Mouse (Mus musculus) cortical plate, adult 2 months (tissue): ENCODE data around the gene Eipr1. TPM values are rescaled to one million over a fixed set of nuclear protein-coding genes. Genes with fewer than 3 reads are reported as not detected.

ENCODE experiments used
- H3K27ac ChIP-seq: fragments of 200-500 bp; 2 replicates; pipeline ENCODE4 v1.5.1; 2012; ENCODE audit warnings: low read length, control low read depth, inconsistent platforms; ENCODE audit not compliant: insufficient read depth
- H3K4me1 ChIP-seq: fragments of 200-500 bp; 2 replicates; pipeline ENCODE4 v1.6.1; 2011; ENCODE audit warnings: low read length; ENCODE audit not compliant: control insufficient read depth, insufficient read depth
- H3K4me3 ChIP-seq: fragments of 200-500 bp; 2 replicates; pipeline ENCODE4 v1.5.1; 2011; ENCODE audit warnings: mild to moderate bottlenecking, low read length, control low read depth; ENCODE audit not compliant: insufficient read depth
- CTCF ChIP-seq: fragments of 200-500 bp; IDR thresholded peaks from 2 replicates; pipeline ENCODE4 v1.5.1; 2011; ENCODE audit warnings: mild to moderate bottlenecking, control low read depth, low read length; ENCODE audit not compliant: insufficient read depth; ENCODE audit errors: extremely low read depth
- POLR2A ChIP-seq: fragments of 200-500 bp; IDR thresholded peaks from 2 replicates; pipeline ENCODE4 v1.6.1; 2011; ENCODE audit warnings: mild to moderate bottlenecking, low read length, control low read depth; ENCODE audit not compliant: insufficient read depth; ENCODE audit errors: extremely low read depth
- polyA plus RNA-seq: library from polyadenylated mRNA; depleted of rRNA; stranded (reverse); fragments of >200 nt; gene quantifications from 2 replicates; pipeline ENCODE4 v1.2.3, GENCODE M21; 2012

The Eipr1 gene
- polyA plus RNA-seq, 1 experiment = 60.1 TPM

GRCm38 (mm10) chr12:28795041-28795440 lies 43.4 kb downstream of the Eipr1 start:
- Histone ChIP-seq H3K4me3 (no peak overlapping the region), H3K27ac (no peak overlapping the region), H3K4me1 (peaks cover 9% of the 10 kb centered on the region)
- TF ChIP-seq POLR2A (no peak), CTCF (no peak)

- Histone ChIP-seq H3K27ac (no peak overlapping the region), H3K4me3 (no peak overlapping the region), H3K4me1 (peaks cover 9% of the 10 kb centered on the region)
- TF ChIP-seq POLR2A (no peak), CTCF (no peak)
These were observed 45.3 kb downstream of the Eipr1 start for GRCm38 (mm10) chr12:28796881-28797420.

- TF ChIP-seq CTCF (no peak), POLR2A (no peak)
- Histone ChIP-seq H3K27ac (no peak overlapping the region), H3K4me3 (no peak overlapping the region), H3K4me1 (peaks cover 6% of the 10 kb centered on the region; the same call in 1 of the 2 replicates)
These were observed 48.3 kb downstream of the Eipr1 start for GRCm38 (mm10) chr12:28799798-28800411.

GRCm38 (mm10) chr12:28800423-28800822 lies 48.8 kb downstream of the Eipr1 start:
- no peak overlapping the region for H3K4me3 ChIP-seq
- TF ChIP-seq CTCF (no peak), POLR2A (no peak)
- H3K4me1 ChIP-seq = peaks cover 9% of the 10 kb centered on the region
- H3K27ac ChIP-seq = no peak overlapping the region

- no peak overlapping the region for H3K4me3 ChIP-seq
- peaks cover 9% of the 10 kb centered on the region for H3K4me1 ChIP-seq
- H3K27ac ChIP-seq = no peak overlapping the region
- TF ChIP-seq CTCF = no peak
- no peak for TF ChIP-seq POLR2A
These were observed 49.3 kb downstream of the Eipr1 start for GRCm38 (mm10) chr12:28800891-28801290.

- H3K4me3 ChIP-seq = no peak overlapping the region
- no peak for TF ChIP-seq POLR2A
- no peak for TF ChIP-seq CTCF
- H3K27ac ChIP-seq = no peak overlapping the region
- peaks cover 7% of the 10 kb centered on the region for H3K4me1 ChIP-seq
These were observed 50.1 kb downstream of the Eipr1 start for GRCm38 (mm10) chr12:28801731-28802130.

GRCm38 (mm10) chr12:28803043-28803442 lies 51.4 kb downstream of the Eipr1 start:
- Histone ChIP-seq H3K4me3 (no peak overlapping the region), H3K27ac (no peak overlapping the region), H3K4me1 (peaks cover 7% of the 10 kb centered on the region)
- TF ChIP-seq CTCF (no peak), POLR2A (no peak)

- TF ChIP-seq POLR2A = no peak
- TF ChIP-seq CTCF = no peak
- H3K27ac ChIP-seq = no peak overlapping the region
- no peak overlapping the region for H3K4me3 ChIP-seq
- peaks cover 7% of the 10 kb centered on the region for H3K4me1 ChIP-seq
These were observed 53.2 kb downstream of the Eipr1 start for GRCm38 (mm10) chr12:28804558-28805481.

DNA sequence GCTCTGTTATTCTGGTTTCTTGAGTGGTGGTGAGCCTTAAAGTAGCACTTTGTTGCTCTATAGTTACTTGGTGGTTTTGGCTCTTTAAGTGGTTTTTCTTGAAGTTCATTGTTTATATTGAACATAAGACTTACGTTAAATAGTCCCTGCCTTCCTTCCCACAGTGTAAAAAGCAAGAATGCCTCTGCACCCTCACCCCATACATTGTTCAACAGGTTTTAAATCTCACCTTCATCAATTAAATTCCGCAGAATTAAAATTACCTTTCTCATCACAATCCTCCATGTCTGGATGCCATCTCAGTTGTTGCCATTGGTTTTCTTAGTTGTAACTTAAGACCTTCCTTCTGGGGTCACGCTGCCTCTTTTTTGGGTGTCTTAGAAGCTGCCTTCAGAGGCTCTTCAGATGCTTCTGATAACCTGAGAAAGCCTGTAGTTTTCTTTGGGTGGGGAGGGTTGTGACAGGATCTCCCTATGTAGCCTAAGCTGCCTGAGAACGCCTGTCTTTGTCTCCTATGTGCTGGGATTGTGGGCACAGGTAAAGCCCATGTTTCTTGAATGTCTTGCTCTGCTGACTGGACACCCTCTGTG lies 57.3 kb downstream of the Eipr1 start:
- peaks cover 5% of the 10 kb centered on the region for H3K4me1 ChIP-seq
- TF ChIP-seq CTCF (no peak), POLR2A (no peak)
- no peak overlapping the region for H3K4me3 ChIP-seq
- no peak overlapping the region for H3K27ac ChIP-seq
